Mouse (Mus musculus) liver, embryonic 14.5 days (tissue): ENCODE results near the gene Ptprcap.

Experiments
- CTCF ChIP-seq: IDR thresholded peaks from 2 replicates; pipeline ENCODE4 v1.5.1; 2016; ENCODE audit warnings: antibody characterized with exemption, low read depth, control low read depth
- EP300 ChIP-seq: IDR thresholded peaks from 2 replicates; pipeline ENCODE4 v1.6.1; 2016; ENCODE audit warnings: antibody characterized with exemption, low read depth

- TF ChIP-seq CTCF, result no peak
- TF ChIP-seq EP300, result no peak
These were observed 23.9 kb upstream of the Ptprcap start for GRCm38 (mm10) chr19:4129462-4129861.
